Mouse (Mus musculus) lung, postnatal 4 days (tissue): ENCODE measurements at regions not wholly inside any gene's neighbourhood (a gene's known extent, or its start where the extent isn't known, plus 50 kb on each side); places are given as distances from the start of the nearest gene placed in this dataset.

Source experiments
- DNase-seq, 2 experiments: peaks; one replicate each; pipeline ENCODE4 v3.0.0; 2021

- DNase-seq, result no peak
Observed at GRCm38 (mm10) chr13:83716711-83717171, 212.9 kb downstream of the Mef2c start.

GRCm38 (mm10) chr13:83717686-83718210, 213.9 kb downstream of the Mef2c start:
- DNase-seq, result no peak

- no peak for DNase-seq
Observed at GRCm38 (mm10) chr13:83718431-83719410, 214.9 kb downstream of the Mef2c start.

- DNase-seq, result no peak
Observed at GRCm38 (mm10) chr13:83719635-83720291, 215.9 kb downstream of the Mef2c start.

GRCm38 (mm10) chr13:83720352-83720751, 216.5 kb downstream of the Mef2c start:
- no peak for DNase-seq

- DNase-seq, result no peak
Observed at GRCm38 (mm10) chr13:83720883-83721371, 217.1 kb downstream of the Mef2c start.

- DNase-seq, result no peak
Observed at GRCm38 (mm10) chr13:83721563-83721962, 217.7 kb downstream of the Mef2c start.

GRCm38 (mm10) chr13:83722241-83722640, 218.4 kb downstream of the Mef2c start:
- no peak for DNase-seq

GRCm38 (mm10) chr13:83722791-83723190, 219.0 kb downstream of the Mef2c start:
- DNase-seq, result no peak

GRCm38 (mm10) chr13:83723396-83723795, 219.6 kb downstream of the Mef2c start:
- no peak for DNase-seq

GRCm38 (mm10) chr13:83724196-83724595, 220.4 kb downstream of the Mef2c start:
- no peak for DNase-seq

GRCm38 (mm10) chr13:83724995-83725394, 221.2 kb downstream of the Mef2c start:
- peak; percentile 47 to 54 for DNase-seq

- DNase-seq, result no peak
Observed at GRCm38 (mm10) chr13:83725831-83726230, 222.0 kb downstream of the Mef2c start.

- DNase-seq, result no peak
Observed at GRCm38 (mm10) chr13:83726346-83726975, 222.6 kb downstream of the Mef2c start.

- DNase-seq, result no peak
Observed at GRCm38 (mm10) chr13:83727051-83727765, 223.4 kb downstream of the Mef2c start.

GRCm38 (mm10) chr13:83727766-83728395, 224.0 kb downstream of the Mef2c start:
- DNase-seq, result no peak

- no peak for DNase-seq
Observed at GRCm38 (mm10) chr13:83728421-83729010, 224.7 kb downstream of the Mef2c start.

- DNase-seq, result no peak
Observed at GRCm38 (mm10) chr13:83729331-83730009, 225.6 kb downstream of the Mef2c start.

GRCm38 (mm10) chr13:83730155-83730712, 226.4 kb downstream of the Mef2c start:
- DNase-seq, result no peak
